Mouse (Mus musculus) stomach, postnatal 0 days (tissue): ENCODE results near the gene Aebp1. TPM values are rescaled to one million over a fixed set of nuclear protein-coding genes. Genes with fewer than 3 reads are reported as not detected.
A peak's percentile ranks its signal among the peaks of the same experiment; 100 is the strongest.

Experiments used
- ATAC-seq: fragments of 200-750 bp; cut with Nextera tagmentation; 2 replicates; pipeline ENCODE4 v1.8.0; 2017; ENCODE audit not compliant: low FRiP score, low TSS enrichment
- DNase-seq: peaks from one replicate; pipeline ENCODE4 v3.0.0-alpha.2; 2016; ENCODE audit warnings: low spot score
- H3K27ac ChIP-seq: fragments of 300-500 bp; sonication (generic); replicated peaks from 2 replicates; pipeline ENCODE4 v1.5.1; 2014; ENCODE audit warnings: mild to moderate bottlenecking, control low read depth
- H3K27me3 ChIP-seq: fragments of 300-500 bp; sonication (generic); 2 replicates; pipeline ENCODE4 v1.6.1; 2014; ENCODE audit warnings: low read length; ENCODE audit not compliant: control insufficient read depth, insufficient read depth
- H3K36me3 ChIP-seq: fragments of 300-500 bp; sonication (generic); 2 replicates; pipeline ENCODE4 v1.6.1; 2014; ENCODE audit warnings: low read length, mixed read lengths; ENCODE audit not compliant: control insufficient read depth, insufficient read depth
- H3K4me1 ChIP-seq: fragments of 300-500 bp; sonication (generic); replicated peaks from 2 replicates; pipeline ENCODE4 v1.6.1; 2014; ENCODE audit warnings: antibody characterized with exemption; ENCODE audit not compliant: control insufficient read depth, insufficient read depth
- H3K4me2 ChIP-seq: fragments of 300-500 bp; sonication (generic); replicated peaks from 2 replicates; pipeline ENCODE4 v1.6.1; 2014; ENCODE audit warnings: low read depth, mild to moderate bottlenecking, control low read depth, moderate library complexity
- H3K4me3 ChIP-seq: fragments of 300-500 bp; sonication (generic); 2 replicates; pipeline ENCODE4 v1.5.1; 2014; ENCODE audit warnings: low read depth, low read length, control low read depth
- H3K9ac ChIP-seq: fragments of 300-500 bp; sonication (generic); 2 replicates; pipeline ENCODE4 v1.6.1; 2014; ENCODE audit warnings: mild to moderate bottlenecking, low read length, control low read depth, mixed read lengths
- H3K9me3 ChIP-seq: fragments of 300-500 bp; sonication (generic); 2 replicates; pipeline ENCODE4 v1.6.1; 2016; ENCODE audit warnings: low read length; ENCODE audit not compliant: control insufficient read depth
- CTCF ChIP-seq: IDR thresholded peaks from 2 replicates; pipeline ENCODE4 v1.5.1; 2016; ENCODE audit warnings: antibody characterized with exemption, low read depth, mild to moderate bottlenecking, moderate library complexity
- EP300 ChIP-seq: optimal IDR thresholded peaks from 2 replicates; pipeline ENCODE3; 2016; ENCODE audit warnings: antibody characterized with exemption
- WGBS: fragments of 180-500 bp; shearing (Covaris S2); extraction: QIAGEN DNeasy Blood & Tissue Kit; methylation state at CpG from one replicate; pipeline ENCODE4 v1.1.7; 2014; 5-methylcytosine and 5-hydroxymethylcytosine counted together
- polyA plus RNA-seq: library from polyadenylated mRNA; unstranded; fragments of >200 nt; fragmentation: Nextera tagmentation; extraction: Ambion mirVana; gene quantifications from 2 replicates; pipeline ENCODE4 v1.2.1, GENCODE M21; 2015

Aebp1 gene
- polyA plus RNA-seq, 1 experiment from 2014 or later, result 21.9 TPM

DNA sequence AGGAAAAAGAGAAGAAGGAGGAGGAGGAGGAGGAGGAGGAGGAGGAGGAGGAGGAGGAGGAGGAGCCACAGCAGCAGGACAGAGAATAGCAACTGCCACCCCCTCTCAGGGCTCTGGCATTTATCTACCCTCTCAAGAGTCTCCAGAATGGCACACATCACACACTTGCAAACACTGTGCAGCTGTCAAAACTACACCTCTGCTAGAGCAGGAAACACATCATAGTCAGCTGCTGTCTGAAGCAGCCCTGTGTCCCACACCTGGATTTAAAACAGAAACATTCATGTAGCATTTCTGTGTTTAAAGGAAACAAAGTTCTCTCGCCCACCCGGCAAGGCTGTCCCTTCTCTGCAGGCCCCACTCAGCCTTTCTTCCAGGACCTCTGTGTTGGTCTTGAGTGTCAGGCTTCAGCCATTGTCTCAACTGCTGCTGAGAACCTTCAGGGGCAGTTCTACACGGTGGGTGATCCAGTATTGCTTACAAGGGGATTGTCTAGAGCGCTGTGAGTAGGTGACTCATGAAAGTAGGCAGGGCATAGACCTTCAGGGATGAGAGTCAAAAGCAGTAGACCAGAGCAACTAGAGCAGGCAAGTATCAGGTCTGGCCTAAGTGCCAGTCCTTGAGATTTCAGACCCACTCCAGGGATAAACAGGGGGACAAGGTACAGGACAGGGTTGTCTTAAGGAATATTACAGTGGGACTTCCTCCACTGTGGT, 10.6 kb upstream of the Aebp1 start:
- TF ChIP-seq EP300 (no peak), CTCF (no peak)
- DNase-seq (no peak), ATAC-seq (no peak)
- 43% methylated on average over 4 of the region's 4 CpGs for WGBS
- Histone ChIP-seq H3K9ac (no peak overlapping the region), H3K4me2 (no peak overlapping the region), H3K36me3 (no peaks in the 10 kb centered on the region), H3K9me3 (no peaks in the 10 kb centered on the region), H3K27ac (no peak overlapping the region), H3K27me3 (no peaks in the 10 kb centered on the region), H3K4me3 (no peak overlapping the region), H3K4me1 (no peaks in the 10 kb centered on the region)

GRCm38 (mm10) chr11:5852314-5852713, 9.4 kb upstream of the Aebp1 start:
- Histone ChIP-seq H3K27me3 (no peaks in the 10 kb centered on the region), H3K9ac (no peak overlapping the region), H3K4me3 (no peak overlapping the region), H3K9me3 (no peaks in the 10 kb centered on the region), H3K27ac (no peak overlapping the region), H3K4me1 (no peaks in the 10 kb centered on the region), H3K36me3 (no peaks in the 10 kb centered on the region), H3K4me2 (no peak overlapping the region)
- TF ChIP-seq EP300 (no peak), CTCF (no peak)
- ATAC-seq, result no peak
- no peak for DNase-seq
- WGBS, result 31% methylated on average over 1 of the region's 1 CpGs

DNA sequence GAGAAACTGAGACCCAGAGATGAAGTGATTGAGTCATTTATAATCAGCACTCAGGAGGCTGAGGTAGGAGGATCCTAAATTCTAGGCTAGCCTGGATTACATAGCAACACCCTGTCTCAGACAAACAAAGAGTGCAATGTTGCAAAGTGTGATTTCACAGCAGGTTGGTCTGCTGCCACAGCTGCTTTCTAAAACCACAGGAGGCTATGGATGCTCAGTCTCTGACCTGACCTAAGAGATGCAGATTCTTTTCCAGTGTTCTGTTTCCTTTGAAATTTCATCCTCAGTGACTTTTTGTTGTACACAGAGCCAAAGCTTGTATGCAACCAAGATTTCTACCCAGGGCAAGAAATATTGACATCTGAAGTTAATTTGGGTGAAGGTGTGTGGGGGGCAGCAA, 6.3 kb upstream of the Aebp1 start:
- H3K36me3 ChIP-seq, result no peaks in the 10 kb centered on the region
- H3K4me1 ChIP-seq, result no peaks in the 10 kb centered on the region
- no peak overlapping the region for H3K4me2 ChIP-seq
- no peak overlapping the region for H3K4me3 ChIP-seq
- H3K9ac ChIP-seq, result no peak overlapping the region
- DNase-seq (no peak), ATAC-seq (no peak)
- H3K27me3 ChIP-seq, result no peaks in the 10 kb centered on the region
- TF ChIP-seq CTCF (no peak), EP300 (no peak)
- H3K27ac ChIP-seq, result 0 out of 2 replicates have a peak overlapping the region, but pooled peaks have one; percentile 18
- no peaks in the 10 kb centered on the region for H3K9me3 ChIP-seq

GRCm38 (mm10) chr11:5855902-5856301, 5.8 kb upstream of the Aebp1 start:
- TF ChIP-seq CTCF (no peak), EP300 (no peak)
- ATAC-seq, result peak; percentile 33; the same call in 1 of the 2 replicates
- no peaks in the 10 kb centered on the region for H3K9me3 ChIP-seq
- H3K4me1 ChIP-seq, result no peaks in the 10 kb centered on the region
- H3K36me3 ChIP-seq, result no peaks in the 10 kb centered on the region
- no peaks in the 10 kb centered on the region for H3K27me3 ChIP-seq
- no peak overlapping the region for H3K9ac ChIP-seq
- DNase-seq, result peak; percentile 40
- H3K27ac ChIP-seq, result no peak overlapping the region
- 38% methylated on average over 7 of the region's 7 CpGs for WGBS
- H3K4me2 ChIP-seq, result no peak overlapping the region
- H3K4me3 ChIP-seq, result no peak overlapping the region

DNA sequence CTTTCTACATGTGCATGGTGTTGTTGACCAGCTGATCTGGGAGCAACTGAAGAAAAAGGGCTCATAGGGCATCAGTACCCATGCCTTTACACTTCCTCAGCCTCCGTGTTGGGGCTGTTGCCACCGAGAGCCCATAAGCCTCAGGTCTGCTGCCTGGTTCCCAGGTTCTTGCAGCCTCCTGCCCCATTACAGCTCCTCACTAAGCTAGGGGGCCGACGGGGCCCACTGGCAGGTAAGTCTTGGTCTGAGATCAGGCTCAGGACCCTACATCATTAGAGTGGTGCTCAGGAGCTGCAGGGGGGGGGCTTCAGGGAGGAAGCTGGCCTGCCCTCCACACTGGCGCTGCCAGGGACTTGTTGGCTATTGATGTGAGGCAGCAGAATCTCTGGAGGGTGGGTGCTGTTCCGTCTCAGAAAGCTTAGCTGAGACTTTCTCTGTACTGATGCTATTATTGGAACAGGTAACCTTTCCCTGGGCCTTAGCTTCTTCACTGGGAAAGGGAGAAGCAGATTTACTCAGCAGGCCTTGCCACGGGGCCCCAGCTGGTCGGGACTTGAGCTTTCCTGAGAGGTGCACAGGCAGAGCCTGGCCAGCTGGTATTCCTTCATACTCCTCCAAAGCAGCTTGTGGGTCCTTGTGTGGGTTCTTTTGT, 5.1 kb upstream of the Aebp1 start:
- Histone ChIP-seq H3K4me2 (no peak overlapping the region), H3K9me3 (no peaks in the 10 kb centered on the region), H3K4me1 (0 out of 2 replicates have a peak, but pooled peaks cover 3% of the 10 kb centered on the region), H3K27me3 (no peaks in the 10 kb centered on the region), H3K36me3 (no peaks in the 10 kb centered on the region), H3K9ac (no peak overlapping the region), H3K27ac (0 out of 2 replicates have a peak overlapping the region, but pooled peaks have one; percentile 24), H3K4me3 (no peak overlapping the region)
- DNase-seq (no peak), ATAC-seq (no peak)
- TF ChIP-seq EP300 (no peak), CTCF (no peak)
- WGBS, result 82% methylated on average over 8 of the region's 8 CpGs

DNA sequence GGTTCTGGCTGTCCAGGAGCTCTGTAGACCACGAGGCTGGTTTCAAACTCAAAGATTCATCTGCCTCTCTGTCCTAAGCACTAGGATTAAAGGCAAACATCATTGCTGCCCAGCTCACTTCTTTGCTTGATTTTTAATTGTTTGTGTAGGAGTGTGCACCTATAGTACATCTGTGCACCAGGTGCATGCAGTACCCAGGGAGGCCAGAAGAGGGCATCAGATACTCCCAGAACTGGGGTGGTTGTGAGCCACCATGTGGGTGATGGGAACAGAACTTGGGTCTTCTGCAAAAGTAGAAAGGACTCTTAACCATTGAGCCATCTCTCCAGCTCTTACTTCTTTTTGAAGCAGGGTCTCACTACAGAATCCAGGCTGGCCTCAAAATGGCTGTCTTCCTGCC, 3.0 kb upstream of the Aebp1 start:
- no peak overlapping the region for H3K4me3 ChIP-seq
- no peak overlapping the region for H3K9ac ChIP-seq
- 71% methylated on average over 1 of the region's 1 CpGs for WGBS
- ATAC-seq (no peak), DNase-seq (no peak)
- no peaks in the 10 kb centered on the region for H3K27me3 ChIP-seq
- H3K4me1 ChIP-seq, result peaks cover 6% of the 10 kb centered on the region; the same call in 1 of the 2 replicates
- no peaks in the 10 kb centered on the region for H3K36me3 ChIP-seq
- TF ChIP-seq CTCF (peak; percentile 42), EP300 (no peak)
- H3K27ac ChIP-seq, result no peak overlapping the region
- no peaks in the 10 kb centered on the region for H3K9me3 ChIP-seq
- no peak overlapping the region for H3K4me2 ChIP-seq
